Mouse (Mus musculus): ENCODE data around the gene Tmc3. TPM values are rescaled to one million over a fixed set of nuclear protein-coding genes. Genes with fewer than 3 reads are reported as not detected.

Tmc3 gene
- total and polyA plus RNA-seq, 3 experiments = not detected

DNA sequence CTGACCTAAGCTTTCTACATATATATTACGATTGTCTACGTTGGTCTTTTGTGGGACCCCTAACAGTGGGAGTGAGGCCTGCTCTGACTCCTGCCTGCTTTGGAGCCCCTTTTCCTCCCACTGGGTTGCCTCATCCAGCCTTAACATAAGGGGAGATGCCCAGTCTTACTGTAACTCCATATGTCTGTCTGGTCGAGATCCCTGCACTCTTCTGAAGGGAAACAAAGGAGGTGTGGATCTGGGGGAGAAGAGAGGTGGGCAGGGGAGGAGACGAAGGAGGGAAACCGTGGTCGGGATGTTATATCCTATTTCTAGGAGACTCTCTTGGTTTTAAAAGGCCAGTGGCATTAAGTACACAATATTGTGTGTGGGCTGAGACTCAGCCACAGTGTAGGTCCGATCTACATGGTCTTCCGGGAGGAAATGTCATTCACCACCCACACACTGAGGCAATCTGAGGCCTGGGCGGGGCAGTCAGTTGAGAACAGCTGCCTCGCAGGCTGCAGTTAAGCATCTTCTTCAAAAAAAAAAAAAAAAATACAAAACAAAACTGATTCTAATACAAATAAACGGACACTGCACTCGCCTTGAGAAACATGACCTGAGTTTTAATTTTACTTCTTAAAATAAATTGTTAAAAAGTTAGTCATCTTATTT, 20.0 kb upstream of the Tmc3 start:
- Histone ChIP-seq H3K4me3 (ENCODE audit: control insufficient read depth in 1 of 2, insufficient read depth in 1 of 2, low read depth in 2 of 2, low read length in 2 of 2) (peak overlapping the region in 1 of 2 experiments; percentile 10; a peak in 1 of 4 replicates), H3K27me3 (ENCODE audit: control insufficient read depth in 1 of 2, insufficient read depth in 2 of 2, low read length in 2 of 2) (no peaks in the 10 kb centered on the region), H3K4me1 (ENCODE audit: control insufficient read depth in 1 of 2, insufficient read depth in 2 of 2, low read length in 2 of 2) (no peaks in the 10 kb centered on the region), H3K79me2 (ENCODE audit: control insufficient read depth, insufficient read depth, low read length, poor library complexity) (no peaks in the 10 kb centered on the region), H3K36me3 (ENCODE audit: control insufficient read depth in 1 of 2, insufficient read depth in 2 of 2, low read length in 2 of 2) (no peaks in the 10 kb centered on the region; a peak in 1 of 4 replicates), H3K9ac (ENCODE audit: control insufficient read depth, low read depth, low read length, poor library complexity, severe bottlenecking) (0 out of 2 replicates have a peak overlapping the region, but pooled peaks have one; percentile 8), H3K27ac (ENCODE audit: control insufficient read depth, low read depth, low read length) (no peak overlapping the region), H3K9me3 (replicated peaks; ENCODE audit: insufficient read depth, low read length) (no peaks in the 10 kb centered on the region)
- TF ChIP-seq MAX (IDR thresholded peaks at IDR 0.05; ENCODE audit: low read length) (no peak), ZNF384 (IDR thresholded peaks at IDR 0.05; ENCODE audit: low read depth, low read length) (0 out of 2 replicates have a peak, but pooled peaks have one; percentile 19)
- peak; percentile 35 for DNase-seq (ENCODE audit: low read depth, low spot score)

DNA sequence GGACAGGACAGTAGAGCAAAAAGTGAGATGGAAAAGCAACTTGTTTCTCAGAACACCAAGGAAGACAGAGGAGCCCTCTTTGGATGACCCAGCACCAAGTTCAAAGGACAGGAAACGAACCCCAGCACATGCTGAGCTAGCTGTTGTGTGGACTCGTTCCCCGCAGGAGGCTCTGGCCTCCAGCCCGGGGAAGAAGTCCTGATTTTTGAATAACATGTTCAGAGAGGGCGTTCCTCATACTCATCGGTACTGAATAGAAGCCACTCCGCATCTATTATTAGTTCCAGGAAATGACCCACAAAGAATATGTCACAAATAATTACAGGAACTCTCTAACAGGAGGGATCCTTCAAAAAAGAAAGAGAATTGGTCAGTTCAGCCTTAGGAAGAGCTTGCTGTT, 18.8 kb upstream of the Tmc3 start:
- no peak for DNase-seq (ENCODE audit: low read depth, low spot score)
- Histone ChIP-seq H3K9ac (ENCODE audit: control insufficient read depth, low read depth, low read length, poor library complexity, severe bottlenecking) (no peak overlapping the region), H3K27me3 (ENCODE audit: control insufficient read depth in 1 of 2, insufficient read depth in 2 of 2, low read length in 2 of 2) (no peaks in the 10 kb centered on the region), H3K4me1 (ENCODE audit: control insufficient read depth in 1 of 2, insufficient read depth in 2 of 2, low read length in 2 of 2) (no peaks in the 10 kb centered on the region), H3K9me3 (replicated peaks; ENCODE audit: insufficient read depth, low read length) (no peaks in the 10 kb centered on the region), H3K27ac (ENCODE audit: control insufficient read depth, low read depth, low read length) (no peak overlapping the region), H3K36me3 (ENCODE audit: control insufficient read depth in 1 of 2, insufficient read depth in 2 of 2, low read length in 2 of 2) (no peaks in the 10 kb centered on the region; a peak in 1 of 4 replicates), H3K4me3 (ENCODE audit: control insufficient read depth in 1 of 2, insufficient read depth in 1 of 2, low read depth in 2 of 2, low read length in 2 of 2) (no peak overlapping the region), H3K79me2 (ENCODE audit: control insufficient read depth, insufficient read depth, low read length, poor library complexity) (no peaks in the 10 kb centered on the region)
- no peak for TF ChIP-seq NRF1 (IDR thresholded peaks at IDR 0.05; ENCODE audit: insufficient read depth, low read depth, low read length, poor library complexity, severe bottlenecking)
- no peak for TF ChIP-seq UBTF (IDR thresholded peaks at IDR 0.05; ENCODE audit: borderline replicate concordance, insufficient read depth, low read depth, low read length)
- TF ChIP-seq BHLHE40 (IDR thresholded peaks at IDR 0.05; ENCODE audit: borderline replicate concordance, low read depth, low read length) = no peak
- no peak for TF ChIP-seq TAL1 (IDR thresholded peaks at IDR 0.05; ENCODE audit: low read length)
- TF ChIP-seq ZC3H11A (IDR thresholded peaks at IDR 0.05; ENCODE audit: low read depth, low read length) = no peak
- no peak for TF ChIP-seq MAZ (IDR thresholded peaks at IDR 0.05; ENCODE audit: low read depth, low read length)
- no peak for TF ChIP-seq GATA1 (IDR thresholded peaks at IDR 0.05; ENCODE audit: low read depth, low read length)
- no peak for TF ChIP-seq RAD21 (IDR thresholded peaks at IDR 0.05; ENCODE audit: low read depth, low read length)
- TF ChIP-seq RCOR1 (IDR thresholded peaks at IDR 0.05; ENCODE audit: low read depth, low read length) = no peak
- no peak for TF ChIP-seq POLR2A (IDR thresholded peaks at IDR 0.05; ENCODE audit: control insufficient read depth in 1 of 2, insufficient read depth in 1 of 2, low read depth in 1 of 2, low read length in 2 of 2, poor library complexity in 1 of 2)
- TF ChIP-seq ETS1 (IDR thresholded peaks at IDR 0.05; ENCODE audit: low read depth, low read length) = no peak
- no peak for TF ChIP-seq SMC3 (IDR thresholded peaks at IDR 0.05; ENCODE audit: low read depth, low read length)
- TF ChIP-seq MAFK (IDR thresholded peaks at IDR 0.05; ENCODE audit: borderline replicate concordance, low read depth, low read length) = no peak
- no peak for TF ChIP-seq CHD2 (IDR thresholded peaks at IDR 0.05; ENCODE audit: low read length)
- no peak for TF ChIP-seq TBP (IDR thresholded peaks at IDR 0.05; ENCODE audit: low read depth, low read length)
- no peak for TF ChIP-seq CTCF (IDR thresholded peaks at IDR 0.05 in 2 of 3, conservative IDR thresholded peaks at IDR 0.05 in 1 of 3; ENCODE audit: control insufficient read depth in 1 of 3, insufficient read depth in 1 of 3, low read depth in 2 of 3, low read length in 3 of 3, poor library complexity in 1 of 3, severe bottlenecking in 1 of 3)
- no peak for TF ChIP-seq MAX (IDR thresholded peaks at IDR 0.05; ENCODE audit: low read length)

Data from MEL (cell line).